ENCODE assay signal across 8 mouse cellular contexts in the genomic region with DNA sequence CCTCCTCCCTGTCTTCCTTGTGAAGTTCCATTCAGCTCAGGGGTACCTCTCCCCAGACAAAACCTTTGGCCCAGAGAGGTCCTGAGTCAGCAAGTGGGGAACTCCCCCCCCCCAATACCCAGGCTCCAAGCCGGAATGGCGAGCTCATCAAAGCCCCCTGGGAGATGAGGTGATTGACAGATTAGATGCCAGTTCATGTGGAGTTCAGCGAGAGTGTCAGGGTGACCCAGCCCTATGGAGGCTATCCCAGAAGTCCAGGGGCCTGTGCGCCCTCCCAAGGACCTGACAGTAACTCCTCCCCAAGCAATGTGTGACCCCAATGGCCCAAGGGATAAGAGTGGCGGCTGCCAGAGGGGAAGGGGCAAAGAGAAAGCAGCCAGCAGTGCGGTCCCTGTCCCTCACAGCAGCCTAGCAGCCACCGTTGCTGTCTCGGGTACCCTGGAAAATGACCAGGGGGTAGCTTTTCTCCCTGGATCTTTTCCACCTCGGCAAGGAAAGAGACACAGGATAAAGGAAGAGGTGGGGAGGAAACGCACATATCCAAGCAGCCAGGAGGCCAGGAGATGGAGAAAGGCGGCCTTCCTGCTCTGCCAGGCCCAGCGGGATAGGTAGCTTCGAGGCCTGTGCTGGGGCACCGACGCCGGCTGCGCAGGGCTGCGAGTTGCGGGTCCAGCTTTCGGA. TPM values are rescaled to one million over a fixed set of nuclear protein-coding genes. Genes with fewer than 3 reads are reported as not detected.
DNase-seq lines count a peak whose midpoint lies in the region; ATAC-seq and TF ChIP-seq lines count a peak whose summit lies in the region.

No protein-coding gene starts in this region.

- no peaks in the 10 kb centered on the region for H3K36me3 ChIP-seq in kidney, embryonic 16.5 days (ENCODE audit: insufficient read depth, low read length)
- H3K36me3 ChIP-seq in embryonic facial prominence, embryonic 14.5 days (ENCODE audit: control insufficient read depth, insufficient read depth, low read length), result no peaks in the 10 kb centered on the region
- H3K36me3 ChIP-seq in intestine, postnatal 0 days (ENCODE audit: control insufficient read depth, insufficient read depth), result no peaks in the 10 kb centered on the region
- peaks cover 5% of the 10 kb centered on the region; the same call in 1 of the 2 replicates for H3K36me3 ChIP-seq in neural tube, embryonic 13.5 days

- TF ChIP-seq CTCF in intestine, postnatal 0 days (IDR thresholded peaks at IDR 0.05; ENCODE audit: low read depth), result no peak

- peaks cover 17% of the 10 kb centered on the region for H3K4me1 ChIP-seq in kidney, embryonic 16.5 days (ENCODE audit: insufficient read depth, low read length)
- H3K4me1 ChIP-seq in embryonic facial prominence, embryonic 14.5 days (ENCODE audit: control insufficient read depth, insufficient read depth, low read length), result 0 out of 2 replicates have a peak, but pooled peaks cover 5% of the 10 kb centered on the region
- H3K4me1 ChIP-seq in intestine, postnatal 0 days (replicated peaks; ENCODE audit: control insufficient read depth, insufficient read depth, low read length), result no peaks in the 10 kb centered on the region
- peaks cover 29% of the 10 kb centered on the region for H3K4me1 ChIP-seq in neural tube, embryonic 13.5 days (replicated peaks)

- H3K4me3 ChIP-seq in kidney, embryonic 16.5 days (ENCODE audit: low read length), result peak overlapping the region; percentile 22
- peak overlapping the region; percentile 28 for H3K4me3 ChIP-seq in embryonic facial prominence, embryonic 14.5 days (ENCODE audit: low read depth, low read length)
- H3K4me3 ChIP-seq in intestine, postnatal 0 days (ENCODE audit: low read depth, low read length), result peak overlapping the region; percentile 24
- peak overlapping the region; percentile 56 for H3K4me3 ChIP-seq in neural tube, embryonic 13.5 days

- H3K9me3 ChIP-seq in kidney, embryonic 16.5 days (ENCODE audit: low read length), result no peaks in the 10 kb centered on the region
- no peaks in the 10 kb centered on the region for H3K9me3 ChIP-seq in embryonic facial prominence, embryonic 14.5 days (ENCODE audit: control insufficient read depth, low read length)
- H3K9me3 ChIP-seq in intestine, postnatal 0 days (ENCODE audit: control insufficient read depth), result no peaks in the 10 kb centered on the region
- H3K9me3 ChIP-seq in neural tube, embryonic 13.5 days, result no peaks in the 10 kb centered on the region

- DNase-seq in kidney, postnatal 4 days, result no peak
- DNase-seq in embryonic facial prominence, embryonic 14.5 days (ENCODE audit: low spot score), result no peak
- DNase-seq in adrenal gland, adult 8-10 months, result no peak
- no peak for DNase-seq in gastrocnemius, postnatal 36 days
- DNase-seq in cerebellum, adult 8-10 months, result no peak

- WGBS in kidney, embryonic 16.5 days, result 12% methylated on average over 20 of the region's 20 CpGs
- WGBS in embryonic facial prominence, embryonic 14.5 days, result 10% methylated on average over 20 of the region's 20 CpGs
- WGBS in intestine, postnatal 0 days, result 20% methylated on average over 20 of the region's 20 CpGs
- WGBS in neural tube, embryonic 13.5 days, result 6% methylated on average over 20 of the region's 20 CpGs

- H3K27ac ChIP-seq in kidney, embryonic 16.5 days (ENCODE audit: low read length), result no peak overlapping the region
- H3K27ac ChIP-seq in embryonic facial prominence, embryonic 14.5 days (replicated peaks; ENCODE audit: low read depth, low read length), result no peak overlapping the region
- no peak overlapping the region for H3K27ac ChIP-seq in intestine, postnatal 0 days (ENCODE audit: low read depth, low read length)
- H3K27ac ChIP-seq in neural tube, embryonic 13.5 days (replicated peaks), result peak overlapping the region; percentile 54; the same call in 1 of the 2 replicates

- peak overlapping the region; percentile 46 for H3K4me2 ChIP-seq in kidney, embryonic 16.5 days (replicated peaks; ENCODE audit: low read depth, low read length)
- peak overlapping the region; percentile 41 for H3K4me2 ChIP-seq in embryonic facial prominence, embryonic 14.5 days (ENCODE audit: low read depth, low read length)
- H3K4me2 ChIP-seq in intestine, postnatal 0 days (replicated peaks; ENCODE audit: low read depth), result peak overlapping the region; percentile 62
- peak overlapping the region; percentile 72 for H3K4me2 ChIP-seq in neural tube, embryonic 13.5 days

- peaks cover 9% of the 10 kb centered on the region for H3K27me3 ChIP-seq in kidney, embryonic 16.5 days (ENCODE audit: insufficient read depth, low read length)
- H3K27me3 ChIP-seq in embryonic facial prominence, embryonic 14.5 days (replicated peaks; ENCODE audit: control insufficient read depth, insufficient read depth, low read length), result peaks cover 16% of the 10 kb centered on the region; the same call in 1 of the 2 replicates
- no peaks in the 10 kb centered on the region for H3K27me3 ChIP-seq in intestine, postnatal 0 days (replicated peaks; ENCODE audit: control insufficient read depth, insufficient read depth, low read length)
- H3K27me3 ChIP-seq in neural tube, embryonic 13.5 days, result no peaks in the 10 kb centered on the region

- no peak overlapping the region; the same call in 1 of the 2 replicates for H3K9ac ChIP-seq in kidney, embryonic 16.5 days (replicated peaks; ENCODE audit: low read length)
- H3K9ac ChIP-seq in embryonic facial prominence, embryonic 14.5 days (ENCODE audit: low read depth, low read length), result peak overlapping the region; percentile 32; the same call in 1 of the 2 replicates
- no peak overlapping the region for H3K9ac ChIP-seq in intestine, postnatal 0 days (ENCODE audit: low read depth, low read length)
- peak overlapping the region; percentile 85 for H3K9ac ChIP-seq in neural tube, embryonic 13.5 days

- intact Hi-C loops in gastrocnemius, postnatal 36 days (cut with DNase I), result no loop called here

- no peak for ATAC-seq in kidney, embryonic 16.5 days (ENCODE audit: low FRiP score, low TSS enrichment)
- no peak; the same call in 1 of the 2 replicates for ATAC-seq in embryonic facial prominence, embryonic 14.5 days (ENCODE audit: low read depth)
- ATAC-seq in intestine, postnatal 0 days, result no peak
- peak; percentile 12; the same call in 1 of the 2 replicates for ATAC-seq in neural tube, embryonic 13.5 days (ENCODE audit: low read depth)

RNA-seq across cellular contexts. Expression of a gene that starts 0.6 kb away (rescaled TPM):
- 0.86 and 1.1 TPM in 2 replicates for polyA plus RNA-seq in kidney, embryonic 16.5 days (2015; fragmentation: Nextera tagmentation; extraction: Ambion mirVana)
- polyA plus RNA-seq in embryonic facial prominence, embryonic 14.5 days (2014; fragmentation: Nextera tagmentation; extraction: Ambion mirVana), result 1.5 and 1.8 TPM in 2 replicates
- 1.3 and 1.9 TPM in 2 replicates for polyA plus RNA-seq in intestine, postnatal 0 days (2015; fragmentation: Nextera tagmentation; extraction: Ambion mirVana)
- 24.0 and 28.7 TPM in 2 replicates for polyA plus RNA-seq in neural tube, embryonic 13.5 days (2015; fragmentation: Nextera tagmentation; extraction: Ambion mirVana)
- total RNA-seq in adrenal gland, adult 8-10 months (2022), result 1 to 10 TPM; 1.0 to 2.3 (median 1.8) TPM
- total RNA-seq in gastrocnemius, postnatal 36 days (2021), result 1 to 10 TPM in 1 of 2 experiments, under 1 TPM in 1; 0.64 to 1.1 TPM

RNA-seq across cellular contexts. Expression of a gene that starts 27.1 kb away (rescaled TPM):
- 16.9 and 18.4 TPM in 2 replicates for polyA plus RNA-seq in kidney, embryonic 16.5 days (2015; fragmentation: Nextera tagmentation; extraction: Ambion mirVana)
- polyA plus RNA-seq in embryonic facial prominence, embryonic 14.5 days (2014; fragmentation: Nextera tagmentation; extraction: Ambion mirVana), result 18.0 and 20.2 TPM in 2 replicates
- 3.9 and 4.2 TPM in 2 replicates for polyA plus RNA-seq in intestine, postnatal 0 days (2015; fragmentation: Nextera tagmentation; extraction: Ambion mirVana)
- 11.6 and 12.6 TPM in 2 replicates for polyA plus RNA-seq in neural tube, embryonic 13.5 days (2015; fragmentation: Nextera tagmentation; extraction: Ambion mirVana)
- 1 to 10 TPM; 2.4 to 5.9 (median 4.5) TPM for total RNA-seq in adrenal gland, adult 8-10 months (2022)
- total RNA-seq in gastrocnemius, postnatal 36 days (2021), result 1 to 10 TPM; 1.2 to 1.9 TPM

RNA-seq across cellular contexts. Expression of a gene that starts 39.8 kb away (rescaled TPM):
- 153 TPM in 2 replicates for polyA plus RNA-seq in kidney, embryonic 16.5 days (2015; fragmentation: Nextera tagmentation; extraction: Ambion mirVana)
- polyA plus RNA-seq in embryonic facial prominence, embryonic 14.5 days (2014; fragmentation: Nextera tagmentation; extraction: Ambion mirVana), result 110 and 112 TPM in 2 replicates
- 119 and 125 TPM in 2 replicates for polyA plus RNA-seq in intestine, postnatal 0 days (2015; fragmentation: Nextera tagmentation; extraction: Ambion mirVana)
- 108 and 116 TPM in 2 replicates for polyA plus RNA-seq in neural tube, embryonic 13.5 days (2015; fragmentation: Nextera tagmentation; extraction: Ambion mirVana)
- 100 to 1,000 TPM; 226 to 318 (median 254) TPM for total RNA-seq in adrenal gland, adult 8-10 months (2022)
- 100 to 1,000 TPM; 286 to 336 TPM for total RNA-seq in gastrocnemius, postnatal 36 days (2021)

RNA-seq across cellular contexts. Expression of a gene that starts 39.9 kb away (rescaled TPM):
- polyA plus RNA-seq in kidney, embryonic 16.5 days (2015; fragmentation: Nextera tagmentation; extraction: Ambion mirVana), result 3.7 and 4.9 TPM in 2 replicates
- polyA plus RNA-seq in embryonic facial prominence, embryonic 14.5 days (2014; fragmentation: Nextera tagmentation; extraction: Ambion mirVana), result 2.9 and 3.9 TPM in 2 replicates
- polyA plus RNA-seq in intestine, postnatal 0 days (2015; fragmentation: Nextera tagmentation; extraction: Ambion mirVana), result 0.99 and 1.6 TPM in 2 replicates
- 3.9 and 5.4 TPM in 2 replicates for polyA plus RNA-seq in neural tube, embryonic 13.5 days (2015; fragmentation: Nextera tagmentation; extraction: Ambion mirVana)
- total RNA-seq in adrenal gland, adult 8-10 months (2022), result 1 to 10 TPM; 3.0 to 7.9 (median 6.0) TPM
- 1 to 10 TPM; 1.1 to 2.2 TPM for total RNA-seq in gastrocnemius, postnatal 36 days (2021)

Comparison
In these comparisons a context has a peak if more than half of its experiments do, and no peak if none do; other contexts are left out.
1. H3K9ac ChIP-seq: peak in embryonic facial prominence, embryonic 14.5 days (single experiment) and neural tube, embryonic 13.5 days (single experiment); none in kidney, embryonic 16.5 days (single experiment) and intestine, postnatal 0 days (single experiment).
2. Peak in every context shown above with its lines, with median percentiles within 50 percentile points of each other: H3K4me2 ChIP-seq and H3K4me3 ChIP-seq.